Mouse (Mus musculus): ENCODE measurements at regions not wholly inside any gene's neighbourhood (a gene's known extent, or its start where the extent isn't known, plus 50 kb on each side); places are given as distances from the start of the nearest gene placed in this dataset.

GRCm38 (mm10) chr11:84638353-84638752, 113.0 kb upstream of the Lhx1 start:
- DNase-seq (ENCODE audit: low spot score in 2 of 2): no peak

DNA sequence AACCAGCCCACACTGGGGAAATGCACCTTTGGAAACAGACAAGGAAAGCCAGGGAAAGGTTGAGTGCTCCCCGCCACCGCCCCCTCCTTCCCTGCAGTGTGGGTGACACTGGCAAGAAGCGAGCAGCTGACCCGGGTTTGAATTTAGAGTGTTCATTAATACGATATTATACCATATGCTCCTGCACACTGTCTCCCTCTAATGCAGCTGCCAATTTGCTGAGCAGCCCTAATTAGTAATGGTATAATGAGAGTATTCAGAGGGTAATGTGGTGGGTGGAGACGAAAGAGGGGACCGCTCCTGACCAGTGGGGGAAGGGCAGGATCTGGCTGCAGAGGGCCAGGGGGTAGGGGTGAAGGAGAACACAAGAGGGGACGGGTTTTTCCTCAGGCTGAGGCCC, 111.9 kb upstream of the Lhx1 start:
- no peak for DNase-seq (ENCODE audit: low spot score in 2 of 2)

- no peak for DNase-seq (ENCODE audit: low spot score in 2 of 2)
Measured at GRCm38 (mm10) chr11:84634990-84635389, 109.7 kb upstream of the Lhx1 start.

DNA sequence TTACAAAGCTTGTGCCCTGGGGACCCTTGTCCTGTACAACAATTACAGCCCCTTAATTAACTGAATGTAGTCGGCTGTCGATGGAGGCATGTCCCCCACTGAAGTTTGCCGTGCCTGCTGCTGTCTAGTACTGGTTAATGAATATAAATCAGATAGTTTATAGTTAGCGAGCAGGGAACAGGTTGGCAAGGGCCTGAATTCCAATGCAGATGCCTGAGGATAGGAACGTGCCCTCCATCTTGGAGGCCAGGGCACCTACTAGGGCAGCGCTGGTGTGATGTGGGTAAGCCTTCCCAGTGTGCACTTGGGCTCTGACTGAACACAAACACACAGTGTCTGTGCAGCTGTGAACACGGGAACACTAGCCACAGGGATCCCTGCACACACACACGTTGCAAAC, 108.0 kb upstream of the Lhx1 start:
- no peak for DNase-seq (ENCODE audit: low spot score in 2 of 2)

- no peak for DNase-seq (ENCODE audit: low spot score in 2 of 2)
Measured at GRCm38 (mm10) chr11:84628111-84628510, 102.8 kb upstream of the Lhx1 start.

DNA sequence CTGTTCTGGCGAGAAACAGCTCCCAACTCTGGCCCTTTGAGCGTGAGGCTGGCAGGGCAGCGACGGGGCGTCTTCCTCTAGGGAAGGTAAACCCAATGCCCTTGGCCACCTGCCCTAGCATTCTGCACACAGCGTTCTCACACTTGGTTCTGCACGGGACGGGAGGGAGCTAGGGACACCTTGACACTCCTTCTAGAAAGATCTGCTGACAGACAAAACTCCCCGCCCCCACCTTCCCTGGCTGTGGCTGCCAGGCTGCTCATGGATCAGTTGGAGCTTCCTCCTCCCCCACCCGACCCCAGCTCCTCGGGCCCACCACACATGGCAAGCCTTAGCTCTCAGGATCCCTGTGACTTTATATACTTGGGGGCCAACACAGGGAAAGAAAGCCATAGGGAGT, 102.3 kb upstream of the Lhx1 start:
- no peak for DNase-seq (ENCODE audit: low spot score in 2 of 2)

- DNase-seq (ENCODE audit: low spot score in 2 of 2): no peak
Measured at GRCm38 (mm10) chr11:84627259-84627658, 101.9 kb upstream of the Lhx1 start.

- no peak for DNase-seq (ENCODE audit: low spot score in 2 of 2)
Measured at GRCm38 (mm10) chr11:84624100-84624499, 98.8 kb upstream of the Lhx1 start.

DNA sequence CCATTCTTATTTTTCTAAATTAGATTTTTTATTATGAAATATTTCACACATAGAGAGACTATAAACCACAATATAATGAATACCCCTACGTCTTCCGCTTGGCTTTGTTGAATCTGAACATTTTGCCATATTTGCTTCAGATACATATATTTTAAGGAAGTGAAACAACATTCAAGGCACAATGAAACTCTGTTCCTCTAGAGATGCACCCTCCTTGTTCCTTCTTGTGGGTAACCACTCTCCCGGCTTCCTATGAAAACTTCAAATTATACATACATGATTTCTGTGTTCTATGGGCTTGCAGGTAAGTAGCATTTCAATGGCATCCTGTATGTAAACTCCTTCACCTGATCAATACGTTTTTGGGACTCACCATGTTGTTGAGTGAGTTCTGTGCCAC, 94.4 kb upstream of the Lhx1 start:
- no peak for DNase-seq (ENCODE audit: low spot score in 2 of 2)

DNA sequence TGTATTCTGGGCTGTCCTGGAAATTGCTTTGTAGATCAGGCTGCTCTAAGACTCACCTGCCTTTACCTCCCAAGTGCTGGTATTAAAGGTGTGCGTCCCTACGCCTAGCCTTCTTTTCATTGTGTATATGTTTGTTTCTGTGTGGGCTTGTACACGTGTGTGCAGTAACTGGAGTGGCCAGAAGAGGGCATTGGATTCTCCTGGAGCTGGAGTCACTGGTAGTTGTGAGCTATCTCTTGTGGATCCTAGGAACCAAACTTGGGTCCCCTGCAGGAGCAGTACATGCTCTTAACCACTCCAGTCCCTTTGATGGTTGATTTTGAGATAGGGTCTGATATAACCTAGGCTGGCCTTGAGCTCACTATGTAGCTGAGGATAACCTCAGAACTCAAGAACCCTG, 93.2 kb upstream of the Lhx1 start:
- DNase-seq (ENCODE audit: low spot score in 2 of 2): no peak

GRCm38 (mm10) chr11:84612982-84613720, 87.8 kb upstream of the Lhx1 start:
- no peak for DNase-seq (ENCODE audit: low spot score in 2 of 2)

DNA sequence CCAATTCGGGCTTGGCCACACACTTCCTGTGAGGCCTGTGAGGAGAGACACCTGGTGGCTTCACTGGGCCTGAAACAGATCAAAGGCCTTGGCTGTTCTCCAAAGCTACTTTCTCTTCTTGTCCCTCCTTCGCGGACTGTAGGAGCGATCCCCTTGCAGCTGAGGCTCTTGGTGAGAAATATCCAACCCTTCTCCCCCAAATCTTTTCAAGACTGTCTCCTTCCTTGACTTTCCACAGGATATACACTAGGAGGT, 86.2 kb upstream of the Lhx1 start:
- no peak for DNase-seq (ENCODE audit: low spot score in 2 of 2)

- no peak for DNase-seq (ENCODE audit: low spot score in 2 of 2)
Measured at GRCm38 (mm10) chr11:84610774-84611624, 85.7 kb upstream of the Lhx1 start.

DNA sequence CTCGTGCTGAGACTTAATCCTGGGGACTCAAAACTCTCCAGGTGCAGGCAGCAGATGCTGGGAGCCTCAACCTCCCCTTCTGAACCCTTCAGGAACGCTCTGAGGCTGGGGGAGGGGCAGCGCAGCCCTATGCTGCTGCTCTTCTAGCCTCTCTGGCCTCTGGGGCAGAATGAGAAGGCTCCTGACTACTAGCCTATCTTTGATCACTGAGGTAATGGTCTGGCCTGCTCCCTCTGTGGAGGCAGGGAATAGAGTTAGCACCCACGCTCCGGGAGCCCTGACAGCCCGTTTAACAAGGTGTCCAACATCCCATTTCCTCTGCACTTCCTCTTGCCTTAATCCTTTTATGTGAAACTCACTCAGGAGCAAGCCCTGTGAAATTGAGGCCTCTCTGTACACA, 79.4 kb upstream of the Lhx1 start:
- no peak for DNase-seq (ENCODE audit: low spot score in 2 of 2)

GRCm38 (mm10) chr11:84599267-84599841, 74.0 kb upstream of the Lhx1 start:
- DNase-seq (ENCODE audit: low spot score in 2 of 2): no peak

- DNase-seq (ENCODE audit: low spot score in 2 of 2): no peak
Measured at GRCm38 (mm10) chr11:84597572-84598295, 72.4 kb upstream of the Lhx1 start.

GRCm38 (mm10) chr11:84592715-84593339, 67.5 kb upstream of the Lhx1 start:
- no peak for DNase-seq (ENCODE audit: low spot score in 2 of 2)

DNA sequence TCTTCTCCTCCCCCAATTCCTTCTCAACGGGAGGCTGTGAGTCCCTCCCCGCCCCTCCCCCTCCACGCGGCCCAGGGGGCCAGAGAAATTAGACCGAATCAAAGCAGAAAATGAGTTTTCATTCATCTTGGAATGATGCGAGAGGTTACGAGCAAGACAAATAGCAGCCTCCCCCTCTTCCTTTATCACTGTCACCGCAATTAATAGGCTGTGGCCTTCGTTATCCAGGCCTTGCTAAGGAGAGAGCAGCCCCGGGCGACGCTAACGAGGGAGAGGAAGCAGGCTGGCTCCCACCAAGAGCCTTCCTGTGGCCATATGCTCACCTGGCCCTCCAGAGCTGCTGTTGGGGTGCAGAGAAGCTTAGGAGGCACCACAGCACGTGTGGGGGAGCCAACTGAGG, 61.8 kb upstream of the Lhx1 start:
- DNase-seq (ENCODE audit: low spot score in 2 of 2): no peak

GRCm38 (mm10) chr11:84585626-84586025, 60.3 kb upstream of the Lhx1 start:
- DNase-seq (ENCODE audit: low spot score in 2 of 2): no peak

DNA sequence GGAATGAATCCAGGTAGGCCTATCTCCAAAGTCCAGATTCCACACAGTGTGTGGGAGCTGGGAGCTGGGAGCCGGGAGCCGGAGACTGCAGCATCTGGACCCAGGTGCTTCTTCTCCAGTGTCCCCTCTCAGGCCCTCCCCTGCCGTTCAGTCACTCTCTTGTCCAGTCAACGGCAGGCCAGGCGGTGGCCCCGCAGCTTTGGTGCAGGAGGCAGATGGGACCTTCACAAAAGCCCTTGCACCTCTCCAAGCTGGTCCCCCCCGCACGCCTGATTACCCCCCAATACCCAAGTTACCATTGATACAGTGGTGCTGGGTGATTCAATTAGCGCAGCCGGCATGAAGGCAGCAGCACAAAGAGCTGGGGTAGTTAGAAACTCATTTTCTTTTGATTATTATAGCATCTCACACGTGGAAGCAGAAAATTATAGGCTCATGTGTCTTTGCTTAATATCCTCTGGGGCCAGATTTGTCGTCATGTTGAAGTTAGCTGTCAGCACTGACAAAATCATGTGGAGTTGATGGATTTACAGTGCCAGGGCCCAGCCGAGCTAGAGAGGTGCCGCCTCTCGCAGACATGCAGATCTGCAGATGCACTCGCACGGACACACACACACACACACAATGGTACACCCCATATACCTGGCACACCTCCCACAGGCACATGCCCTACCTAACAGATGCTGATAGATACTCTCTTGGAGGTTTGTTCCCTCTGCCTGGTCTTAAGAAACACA, 53.6 kb upstream of the Lhx1 start:
- DNase-seq (ENCODE audit: low spot score in 2 of 2): no peak

All from frontal cortex, postnatal 10 days (tissue).